Mouse (Mus musculus): ENCODE measurements around the gene Gpam. TPM values are rescaled to one million over a fixed set of nuclear protein-coding genes. Genes with fewer than 3 reads are reported as not detected.

Gpam gene
- total RNA-seq, 2 experiments from 2014 or later: 55.6 to 58.4 TPM

GRCm38 (mm10) chr19:55143391-55144300 is 16.6 kb upstream of the Gpam start:
- no peak for DNase-seq (ENCODE audit: extremely low spot score in 1 of 2, low spot score in 1 of 2)

GRCm38 (mm10) chr19:55139301-55139700 is 12.3 kb upstream of the Gpam start:
- no peak for DNase-seq (ENCODE audit: extremely low spot score in 1 of 2, low spot score in 1 of 2)

GRCm38 (mm10) chr19:55138506-55138905 is 11.5 kb upstream of the Gpam start:
- no peak for DNase-seq (ENCODE audit: extremely low spot score in 1 of 2, low spot score in 1 of 2)

GRCm38 (mm10) chr19:55137884-55138283 is 10.8 kb upstream of the Gpam start:
- no peak for DNase-seq (ENCODE audit: extremely low spot score in 1 of 2, low spot score in 1 of 2)

- no peak for DNase-seq (ENCODE audit: extremely low spot score in 1 of 2, low spot score in 1 of 2)
These were observed 9.8 kb upstream of the Gpam start for GRCm38 (mm10) chr19:55136693-55137427.

- DNase-seq (ENCODE audit: extremely low spot score in 1 of 2, low spot score in 1 of 2): no peak
These were observed 8.9 kb upstream of the Gpam start for GRCm38 (mm10) chr19:55135918-55136317.

- no peak for DNase-seq (ENCODE audit: extremely low spot score in 1 of 2, low spot score in 1 of 2)
These were observed 7.5 kb upstream of the Gpam start for GRCm38 (mm10) chr19:55134521-55134920.

GRCm38 (mm10) chr19:55132476-55132875 is 5.4 kb upstream of the Gpam start:
- no peak for DNase-seq (ENCODE audit: extremely low spot score in 1 of 2, low spot score in 1 of 2)

- no peak for DNase-seq (ENCODE audit: extremely low spot score in 1 of 2, low spot score in 1 of 2)
These were observed 4.7 kb upstream of the Gpam start for GRCm38 (mm10) chr19:55131747-55132146.

- DNase-seq (ENCODE audit: extremely low spot score in 1 of 2, low spot score in 1 of 2): no peak
These were observed 1.4 kb upstream of the Gpam start for GRCm38 (mm10) chr19:55128469-55128868.

- DNase-seq (ENCODE audit: extremely low spot score in 1 of 2, low spot score in 1 of 2): no peak
These were observed 1.6 kb downstream of the Gpam start for GRCm38 (mm10) chr19:55125456-55125855.

GRCm38 (mm10) chr19:55123001-55123536 is 4.0 kb downstream of the Gpam start:
- peak in 1 of 2 experiments; percentile 13 for DNase-seq (ENCODE audit: extremely low spot score in 1 of 2, low spot score in 1 of 2)

GRCm38 (mm10) chr19:55122351-55122980 is 4.6 kb downstream of the Gpam start:
- no peak for DNase-seq (ENCODE audit: extremely low spot score in 1 of 2, low spot score in 1 of 2)

GRCm38 (mm10) chr19:55121836-55122235 is 5.2 kb downstream of the Gpam start:
- no peak for DNase-seq (ENCODE audit: extremely low spot score in 1 of 2, low spot score in 1 of 2)

- no peak for DNase-seq (ENCODE audit: extremely low spot score in 1 of 2, low spot score in 1 of 2)
These were observed 6.4 kb downstream of the Gpam start for GRCm38 (mm10) chr19:55120518-55121244.

GRCm38 (mm10) chr19:55119541-55119940 is 7.5 kb downstream of the Gpam start:
- DNase-seq (ENCODE audit: extremely low spot score in 1 of 2, low spot score in 1 of 2): no peak

- DNase-seq (ENCODE audit: extremely low spot score in 1 of 2, low spot score in 1 of 2): no peak
These were observed 9.0 kb downstream of the Gpam start for GRCm38 (mm10) chr19:55117991-55118390.

- DNase-seq (ENCODE audit: extremely low spot score in 1 of 2, low spot score in 1 of 2): no peak
These were observed 9.8 kb downstream of the Gpam start for GRCm38 (mm10) chr19:55117059-55117815.

- DNase-seq (ENCODE audit: extremely low spot score in 1 of 2, low spot score in 1 of 2): no peak
These were observed 11.5 kb downstream of the Gpam start for GRCm38 (mm10) chr19:55115532-55115931.
